25 mouse cellular contexts compared by ENCODE assay signal in the genomic region with DNA sequence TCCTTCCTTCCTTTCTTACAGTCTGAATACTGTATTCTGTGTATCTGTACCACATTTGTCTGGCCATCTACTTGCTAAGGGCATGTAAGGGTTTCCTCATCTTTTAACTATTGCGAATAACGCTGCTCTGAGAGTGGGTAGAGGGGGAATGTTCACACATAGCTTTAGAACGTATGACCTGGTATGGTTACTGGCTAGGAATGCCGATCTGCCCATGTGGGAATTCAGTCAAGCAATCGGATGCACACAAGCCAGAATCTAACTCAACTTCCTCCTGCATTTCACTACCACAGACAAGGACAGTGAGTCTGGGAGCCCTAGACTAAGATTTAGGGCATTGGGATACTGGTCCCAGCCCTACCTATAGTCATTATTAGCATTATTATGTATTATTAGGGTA. TPM values are rescaled to one million over a fixed set of nuclear protein-coding genes. Genes with fewer than 3 reads are reported as not detected.
DNase-seq lines count a peak whose midpoint lies in the region; ATAC-seq and TF ChIP-seq lines count a peak whose summit lies in the region.
"Had no signal": no experiment of that assay in that cellular context is flagged by ENCODE, and none has a peak within 500 bp of the region (broad histone marks: within the 10 kb centered on the region; RNA-seq: fewer than 3 reads in every experiment).

No protein-coding gene starts in this region.

- no peaks in the 10 kb centered on the region for H3K9me3 ChIP-seq in kidney, embryonic 15.5 days (replicated peaks)
- no peaks in the 10 kb centered on the region for H3K9me3 ChIP-seq in lung, embryonic 15.5 days
- H3K9me3 ChIP-seq: embryonic facial prominence, embryonic 13.5 days; forebrain, embryonic 12.5 days; heart, embryonic 15.5 days; hindbrain, embryonic 10.5 days; intestine, embryonic 15.5 days; limb, embryonic 15.5 days; neural tube, embryonic 15.5 days; stomach, embryonic 15.5 days had no signal

- intact Hi-C loops in gastrocnemius, adult 2 months (cut with DNase I): no loop called here
- intact Hi-C loops in gastrocnemius, postnatal 14 days (cut with DNase I; ENCODE audit: low total_unique reads): no loop called here

- no peak for ATAC-seq in kidney, embryonic 15.5 days (replicated peaks; ENCODE audit: low FRiP score)
- no peak for ATAC-seq in lung, embryonic 15.5 days (ENCODE audit: borderline replicate concordance, extremely low read depth, low FRiP score, low TSS enrichment)
- ATAC-seq: hindbrain, embryonic 16.5 days; intestine, embryonic 15.5 days; lung, postnatal 0 days had no signal

- peaks cover 43% of the 10 kb centered on the region for H3K4me1 ChIP-seq in kidney, embryonic 15.5 days
- H3K4me1 ChIP-seq in lung, embryonic 15.5 days: peaks cover 68% of the 10 kb centered on the region
- H3K4me1 ChIP-seq: forebrain, embryonic 12.5 days; hindbrain, embryonic 10.5 days had no signal

- DNase-seq in gastrocnemius, adult 2 months: no peak
- no peak for DNase-seq in gastrocnemius, postnatal 14 days
- DNase-seq in kidney, postnatal 14 days: no peak
- DNase-seq in lung, postnatal 14 days: no peak
- DNase-seq in MN1 (ENCODE audit: low spot score): no peak
- DNase-seq: adrenal gland, adult 2 months; cerebellum, adult 18-20 months; cerebellum, postnatal 14 days; right cerebral cortex, adult 18-20 months; thymus, postnatal 25 days had no signal

- no peaks in the 10 kb centered on the region for H3K27me3 ChIP-seq in kidney, embryonic 15.5 days
- H3K27me3 ChIP-seq in lung, embryonic 15.5 days: no peaks in the 10 kb centered on the region
- H3K27me3 ChIP-seq: embryonic facial prominence, embryonic 13.5 days; forebrain, embryonic 12.5 days; heart, embryonic 15.5 days; intestine, embryonic 15.5 days; limb, embryonic 15.5 days; neural tube, embryonic 15.5 days; stomach, embryonic 15.5 days had no signal

- peak overlapping the region; percentile 71 for H3K27ac ChIP-seq in gastrocnemius, adult 2 months
- peak overlapping the region; percentile 76 for H3K27ac ChIP-seq in kidney, embryonic 15.5 days
- peak overlapping the region; percentile 57 for H3K27ac ChIP-seq in lung, embryonic 15.5 days
- H3K27ac ChIP-seq: embryonic facial prominence, embryonic 13.5 days; forebrain, embryonic 12.5 days; heart, embryonic 15.5 days; hindbrain, embryonic 10.5 days; intestine, embryonic 15.5 days; left cerebral cortex, adult 2 months; limb, embryonic 15.5 days; neural tube, embryonic 15.5 days; stomach, embryonic 15.5 days had no signal

- H3K36me3 ChIP-seq in kidney, embryonic 15.5 days: no peaks in the 10 kb centered on the region
- no peaks in the 10 kb centered on the region for H3K36me3 ChIP-seq in lung, embryonic 15.5 days
- H3K36me3 ChIP-seq: embryonic facial prominence, embryonic 13.5 days; forebrain, embryonic 12.5 days; heart, embryonic 15.5 days; hindbrain, embryonic 10.5 days; intestine, embryonic 15.5 days; limb, embryonic 15.5 days; neural tube, embryonic 15.5 days; stomach, embryonic 15.5 days had no signal

- no peak for TF ChIP-seq CTCF in gastrocnemius, adult 2 months (IDR thresholded peaks at IDR 0.05)

- no peak overlapping the region for H3K4me3 ChIP-seq in gastrocnemius, adult 2 months
- no peak overlapping the region for H3K4me3 ChIP-seq in kidney, embryonic 15.5 days (replicated peaks)
- no peak overlapping the region for H3K4me3 ChIP-seq in lung, embryonic 15.5 days
- H3K4me3 ChIP-seq: embryonic facial prominence, embryonic 13.5 days; erythroblast, embryonic 14.5 days; forebrain, embryonic 12.5 days; heart, embryonic 15.5 days; hindbrain, embryonic 10.5 days; intestine, embryonic 15.5 days; left cerebral cortex, adult 2 months; limb, embryonic 15.5 days; neural tube, embryonic 15.5 days; stomach, embryonic 15.5 days had no signal

- 0 out of 2 replicates have a peak overlapping the region, but pooled peaks have one; percentile 17 for H3K4me2 ChIP-seq in kidney, embryonic 15.5 days
- H3K4me2 ChIP-seq in lung, embryonic 15.5 days: no peak overlapping the region
- H3K4me2 ChIP-seq: embryonic facial prominence, embryonic 13.5 days; forebrain, embryonic 12.5 days; heart, embryonic 15.5 days; intestine, embryonic 15.5 days; limb, embryonic 15.5 days; midbrain, embryonic 11.5 days; neural tube, embryonic 15.5 days; stomach, embryonic 15.5 days had no signal

- 64% methylated on average over 5 of the region's 5 CpGs for WGBS in kidney, embryonic 15.5 days
- WGBS in lung, embryonic 15.5 days: 69% methylated on average over 5 of the region's 5 CpGs

- no peak overlapping the region for H3K9ac ChIP-seq in kidney, embryonic 15.5 days
- no peak overlapping the region for H3K9ac ChIP-seq in lung, embryonic 15.5 days
- H3K9ac ChIP-seq: embryonic facial prominence, embryonic 13.5 days; forebrain, embryonic 12.5 days; heart, embryonic 15.5 days; intestine, embryonic 15.5 days; limb, embryonic 15.5 days; neural tube, embryonic 15.5 days; stomach, embryonic 15.5 days had no signal

RNA-seq across cellular contexts. Expression of a gene that starts 49.6 kb away (rescaled TPM):
- 10 to 100 TPM; 14.0 to 15.6 TPM for total RNA-seq in gastrocnemius, adult 2 months (2021)
- total RNA-seq in gastrocnemius, postnatal 14 days (2021): 10 to 100 TPM; 27.2 to 29.6 TPM
- polyA plus RNA-seq in kidney, embryonic 15.5 days (2015; fragmentation: Nextera tagmentation; extraction: Ambion mirVana): 43.3 and 47.9 TPM in 2 replicates
- polyA plus RNA-seq in lung, embryonic 15.5 days (2015; fragmentation: Nextera tagmentation; extraction: Ambion mirVana): 55.9 and 59.5 TPM in 2 replicates
- polyA plus RNA-seq: erythroblast, embryonic 14.5 days had no signal
